Mouse (Mus musculus) left cerebral cortex, postnatal 25 days (tissue): Measurements from ENCODE around the gene Atp7a. TPM values are rescaled to one million over a fixed set of nuclear protein-coding genes. Genes with fewer than 3 reads are reported as not detected.
"Not testable (repeated sequence)": the region's sequence is repeated elsewhere in the genome, so short reads cannot be mapped to it uniquely, and the experiment has no call there.

Source experiments
- DNase-seq, 2 experiments: peaks; one replicate each; pipeline ENCODE4 v3.0.0; 2022; ENCODE audit warnings: low spot score in 2 of 2, mixed read lengths in 1 of 2
- intact Hi-C: fragments of 180-260 bp; cut with DNase I; formaldehyde crosslinking; loops from one replicate; pipeline ENCODE4 v1.15.1; 2025
- total RNA-seq, 2 experiments: library from RNA; stranded (reverse); gene quantifications; 2 replicates each; pipeline ENCODE4 v1.2.3; 2021

Atp7a gene
- total RNA-seq, 2 experiments from 2014 or later, result 8.0 to 8.2 TPM

- DNase-seq, result no peak
- intact Hi-C loops, result no loop called here
Observed at GRCm38 (mm10) chrX:106048191-106048590, 21.1 kb downstream of the Atp7a start.

GRCm38 (mm10) chrX:106077858-106078257, 50.8 kb downstream of the Atp7a start:
- intact Hi-C loops, DNase-seq: not testable (repeated sequence)

GRCm38 (mm10) chrX:106080811-106081443, 53.9 kb downstream of the Atp7a start:
- intact Hi-C loops, result no loop called here
- DNase-seq, result peak in 1 of 2 experiments; percentile 15

- no peak for DNase-seq
- intact Hi-C loops, result no loop called here
Observed at GRCm38 (mm10) chrX:106082518-106082917, 55.4 kb downstream of the Atp7a start.

GRCm38 (mm10) chrX:106085132-106085531, 58.1 kb downstream of the Atp7a start:
- DNase-seq, result no peak
- intact Hi-C loops, result no loop called here

- intact Hi-C loops, result no loop called here
- no peak for DNase-seq
Observed at GRCm38 (mm10) chrX:106085564-106085963, 58.5 kb downstream of the Atp7a start.

GRCm38 (mm10) chrX:106092939-106093338, 65.9 kb downstream of the Atp7a start:
- no peak for DNase-seq
- intact Hi-C loops, result loop anchor here (5.0 kb wide), 1 partner anchor 66 kb away; the partner anchor contains the start of gene Atp7a

GRCm38 (mm10) chrX:106105464-106105863, 78.4 kb downstream of the Atp7a start:
- DNase-seq, result peak in 1 of 2 experiments; percentile 13
- intact Hi-C loops, result loop anchor here (2.0 kb wide), 1 partner anchor 79 kb away; the partner anchor contains the start of gene Atp7a

- DNase-seq, result no peak
- intact Hi-C loops, result no loop called here
Observed at GRCm38 (mm10) chrX:106113881-106114280, 86.8 kb downstream of the Atp7a start.

GRCm38 (mm10) chrX:106114674-106115073, 87.6 kb downstream of the Atp7a start:
- DNase-seq, result no peak
- intact Hi-C loops, result no loop called here

- DNase-seq, result no peak
- intact Hi-C loops, result no loop called here
Observed at GRCm38 (mm10) chrX:106122823-106123222, 95.7 kb downstream of the Atp7a start.

- intact Hi-C loops, result no loop called here
- no peak for DNase-seq
Observed at GRCm38 (mm10) chrX:106128283-106128682, 101.2 kb downstream of the Atp7a start.

GRCm38 (mm10) chrX:106129877-106130276, 102.8 kb downstream of the Atp7a start:
- intact Hi-C loops, result no loop called here
- no peak for DNase-seq

GRCm38 (mm10) chrX:106134916-106135315, 107.8 kb downstream of the Atp7a start:
- no peak for DNase-seq
- intact Hi-C loops, result no loop called here

GRCm38 (mm10) chrX:106135484-106135883, 108.4 kb downstream of the Atp7a start:
- no peak for DNase-seq

GRCm38 (mm10) chrX:106135916-106136575, 109.0 kb downstream of the Atp7a start:
- intact Hi-C loops, result no loop called here

More at GRCm38 (mm10) chrX:106135484-106135883, 108.4 kb downstream of the Atp7a start:
- intact Hi-C loops, result no loop called here

GRCm38 (mm10) chrX:106139309-106140070, 112.4 kb downstream of the Atp7a start:
- intact Hi-C loops, result loop anchor here (2.0 kb wide), 1 partner anchor 13 kb away; no protein-coding TSS in a partner anchor
- DNase-seq, result peak in 1 of 2 experiments; percentile 32

More at GRCm38 (mm10) chrX:106135916-106136575, 109.0 kb downstream of the Atp7a start:
- no peak for DNase-seq

- no peak for DNase-seq
- intact Hi-C loops, result no loop called here
Observed at GRCm38 (mm10) chrX:106142936-106143335, 115.9 kb downstream of the Atp7a start, which contains the start of gene Tlr13. Gene Tlr13, plus strand, starts transcription at chrX:106143204.

GRCm38 (mm10) chrX:106148185-106148584, 121.1 kb downstream of the Atp7a start:
- intact Hi-C loops, result no loop called here
- DNase-seq, result no peak

- intact Hi-C loops, result no loop called here
Observed at GRCm38 (mm10) chrX:106149460-106149859, 122.4 kb downstream of the Atp7a start.

More at GRCm38 (mm10) chrX:106149460-106149859, 122.4 kb downstream of the Atp7a start:
- DNase-seq, result no peak
